Mouse (Mus musculus): ENCODE results near the gene Snrpd3. TPM values are rescaled to one million over a fixed set of nuclear protein-coding genes. Genes with fewer than 3 reads are reported as not detected.
"Not testable (repeated sequence)": the region's sequence is repeated elsewhere in the genome, so short reads cannot be mapped to it uniquely, and the experiment has no call there.

The Snrpd3 gene
- polyA plus RNA-seq, 1 experiment from 2014 or later, result 96.6 TPM

- peak overlapping the region; percentile 93 for H3K4me2 ChIP-seq
Observed at GRCm38 (mm10) chr10:75515216-75516037, 1.9 kb upstream of the Snrpd3 start.

GRCm38 (mm10) chr10:75516038-75516723, 1.2 kb upstream of the Snrpd3 start:
- H3K4me3 ChIP-seq, result peak overlapping the region; percentile 84
- H3K27me3 ChIP-seq (replicated peaks), result no peaks in the 10 kb centered on the region
- WGBS, result 17% methylated on average over 8 of the region's 8 CpGs
- H3K4me2 ChIP-seq, result peak overlapping the region; percentile 93
- no peak for ATAC-seq (ENCODE audit: extremely low read depth, insufficient number of reproducible peaks, low FRiP score, low TSS enrichment)
- peaks cover 32% of the 10 kb centered on the region for H3K36me3 ChIP-seq
- peak overlapping the region; percentile 99 for H3K27ac ChIP-seq (replicated peaks)
- peak overlapping the region; percentile 97 for H3K9ac ChIP-seq
- no peaks in the 10 kb centered on the region for H3K9me3 ChIP-seq
- H3K4me1 ChIP-seq, result peaks cover 54% of the 10 kb centered on the region

More at GRCm38 (mm10) chr10:75515216-75516037, 1.9 kb upstream of the Snrpd3 start:
- peak overlapping the region; percentile 99; the same call in 1 of the 2 replicates for H3K27ac ChIP-seq (replicated peaks)
- no peak for ATAC-seq (ENCODE audit: extremely low read depth, insufficient number of reproducible peaks, low FRiP score, low TSS enrichment)
- H3K9ac ChIP-seq, result peak overlapping the region; percentile 97
- peak overlapping the region; percentile 84 for H3K4me3 ChIP-seq
- H3K4me1 ChIP-seq, result peaks cover 47% of the 10 kb centered on the region
- no peaks in the 10 kb centered on the region for H3K9me3 ChIP-seq
- WGBS, result 71% methylated on average over 4 of the region's 4 CpGs
- peaks cover 32% of the 10 kb centered on the region for H3K36me3 ChIP-seq
- H3K27me3 ChIP-seq (replicated peaks), result no peaks in the 10 kb centered on the region

- Histone ChIP-seq H3K4me3 (peak overlapping the region; percentile 84), H3K9me3 (no peaks in the 10 kb centered on the region), H3K27ac (replicated peaks) (peak overlapping the region; percentile 99), H3K4me1 (peaks cover 57% of the 10 kb centered on the region), H3K9ac (peak overlapping the region; percentile 97), H3K4me2 (peak overlapping the region; percentile 93), H3K27me3 (replicated peaks) (no peaks in the 10 kb centered on the region), H3K36me3 (peaks cover 32% of the 10 kb centered on the region)
- WGBS, result 1% methylated on average over 12 of the region's 12 CpGs
- no peak for ATAC-seq (ENCODE audit: extremely low read depth, insufficient number of reproducible peaks, low FRiP score, low TSS enrichment)
Observed at GRCm38 (mm10) chr10:75516724-75517072, 653 bp upstream of the Snrpd3 start.

- peak; percentile 62 for ATAC-seq (ENCODE audit: extremely low read depth, insufficient number of reproducible peaks, low FRiP score, low TSS enrichment)
- Histone ChIP-seq H3K9ac (peak within 1 kb of the TSS; percentile 97), H3K27me3 (replicated peaks) (no peaks in the 10 kb centered on the region), H3K36me3 (peaks cover 36% of the 10 kb centered on the region), H3K27ac (replicated peaks) (peak within 1 kb of the TSS; percentile 99), H3K4me2 (peak within 1 kb of the TSS; percentile 93), H3K4me3 (peak within 1 kb of the TSS; percentile 84), H3K4me1 (peaks cover 60% of the 10 kb centered on the region), H3K9me3 (no peaks in the 10 kb centered on the region)
- under 1% methylated on average over 20 of the region's 20 CpGs for WGBS
Observed at GRCm38 (mm10) chr10:75517758-75518143, 400 bp downstream of the Snrpd3 start, which contains the start of gene Gucd1. Gucd1 (minus strand) TSS chr10:75517972.

- 92% methylated on average over 5 of the region's 5 CpGs for WGBS
- H3K9me3 ChIP-seq, result no peaks in the 10 kb centered on the region
- H3K4me3 ChIP-seq, result no peak overlapping the region
- no peaks in the 10 kb centered on the region for H3K27me3 ChIP-seq (replicated peaks)
- H3K27ac ChIP-seq (replicated peaks), result no peak overlapping the region
- no peak overlapping the region for H3K9ac ChIP-seq
- peaks cover 64% of the 10 kb centered on the region for H3K36me3 ChIP-seq
- H3K4me2 ChIP-seq, result no peak overlapping the region
- ATAC-seq (ENCODE audit: extremely low read depth, insufficient number of reproducible peaks, low FRiP score, low TSS enrichment), result no peak
- H3K4me1 ChIP-seq, result peaks cover 37% of the 10 kb centered on the region
Observed at GRCm38 (mm10) chr10:75520581-75520980, 3.2 kb downstream of the Snrpd3 start.

- H3K9ac ChIP-seq, result no peak overlapping the region
- peaks cover 27% of the 10 kb centered on the region for H3K4me1 ChIP-seq
- H3K4me3 ChIP-seq, result no peak overlapping the region
- no peak overlapping the region for H3K4me2 ChIP-seq
- H3K36me3 ChIP-seq, result peaks cover 73% of the 10 kb centered on the region
- ATAC-seq (ENCODE audit: extremely low read depth, insufficient number of reproducible peaks, low FRiP score, low TSS enrichment), result no peak
- H3K9me3 ChIP-seq, result no peaks in the 10 kb centered on the region
- no peak overlapping the region for H3K27ac ChIP-seq (replicated peaks)
- H3K27me3 ChIP-seq (replicated peaks), result no peaks in the 10 kb centered on the region
- WGBS, result 91% methylated on average over 4 of the region's 4 CpGs
Observed at GRCm38 (mm10) chr10:75521643-75522042, 4.3 kb downstream of the Snrpd3 start.

- H3K27me3 ChIP-seq (replicated peaks); H3K9ac ChIP-seq; H3K9me3 ChIP-seq; H3K27ac ChIP-seq (replicated peaks); H3K4me3 ChIP-seq; H3K4me2 ChIP-seq; ATAC-seq (ENCODE audit: extremely low read depth, insufficient number of reproducible peaks, low FRiP score, low TSS enrichment): not testable (repeated sequence)
- H3K4me1 ChIP-seq, result peaks cover 16% of the 10 kb centered on the region
- 97% methylated on average over 9 of the region's 9 CpGs for WGBS
- H3K36me3 ChIP-seq, result peaks cover 82% of the 10 kb centered on the region
Observed at GRCm38 (mm10) chr10:75525450-75525849, 8.1 kb downstream of the Snrpd3 start.

GRCm38 (mm10) chr10:75530322-75530721, 13.0 kb downstream of the Snrpd3 start:
- Histone ChIP-seq H3K9ac (no peak overlapping the region), H3K4me2 (no peak overlapping the region), H3K4me1 (peaks cover 18% of the 10 kb centered on the region), H3K4me3 (no peak overlapping the region), H3K27ac (replicated peaks) (no peak overlapping the region), H3K27me3 (replicated peaks) (no peaks in the 10 kb centered on the region), H3K9me3 (no peaks in the 10 kb centered on the region), H3K36me3 (peaks cover 80% of the 10 kb centered on the region)
- ATAC-seq (ENCODE audit: extremely low read depth, insufficient number of reproducible peaks, low FRiP score, low TSS enrichment), result no peak
- WGBS, result 73% methylated on average over 2 of the region's 2 CpGs

- ATAC-seq (ENCODE audit: extremely low read depth, insufficient number of reproducible peaks, low FRiP score, low TSS enrichment), result no peak
- no peak overlapping the region for H3K4me2 ChIP-seq
- H3K36me3 ChIP-seq, result peaks cover 80% of the 10 kb centered on the region
- no peak overlapping the region for H3K9ac ChIP-seq
- H3K4me1 ChIP-seq, result peaks cover 28% of the 10 kb centered on the region
- H3K9me3 ChIP-seq, result no peaks in the 10 kb centered on the region
- H3K4me3 ChIP-seq, result no peak overlapping the region
- WGBS, result 82% methylated on average over 9 of the region's 9 CpGs
- no peak overlapping the region for H3K27ac ChIP-seq (replicated peaks)
- H3K27me3 ChIP-seq (replicated peaks), result no peaks in the 10 kb centered on the region
Observed at GRCm38 (mm10) chr10:75531532-75532090, 14.3 kb downstream of the Snrpd3 start.

GRCm38 (mm10) chr10:75534216-75534615, 16.9 kb downstream of the Snrpd3 start:
- no peaks in the 10 kb centered on the region for H3K9me3 ChIP-seq
- H3K9ac ChIP-seq, result no peak overlapping the region
- WGBS, result 87% methylated on average over 8 of the region's 8 CpGs
- no peak for ATAC-seq (ENCODE audit: extremely low read depth, insufficient number of reproducible peaks, low FRiP score, low TSS enrichment)
- no peak overlapping the region for H3K4me3 ChIP-seq
- peaks cover 25% of the 10 kb centered on the region for H3K4me1 ChIP-seq
- peaks cover 67% of the 10 kb centered on the region for H3K36me3 ChIP-seq
- H3K27me3 ChIP-seq (replicated peaks), result no peaks in the 10 kb centered on the region
- H3K4me2 ChIP-seq, result no peak overlapping the region
- H3K27ac ChIP-seq (replicated peaks), result no peak overlapping the region

GRCm38 (mm10) chr10:75534934-75535333, 17.6 kb downstream of the Snrpd3 start:
- no peak overlapping the region for H3K9ac ChIP-seq
- H3K36me3 ChIP-seq, result peaks cover 62% of the 10 kb centered on the region
- H3K4me2 ChIP-seq, result no peak overlapping the region
- no peak for ATAC-seq (ENCODE audit: extremely low read depth, insufficient number of reproducible peaks, low FRiP score, low TSS enrichment)
- peaks cover 25% of the 10 kb centered on the region for H3K4me1 ChIP-seq
- 52% methylated on average over 8 of the region's 8 CpGs for WGBS
- no peak overlapping the region for H3K4me3 ChIP-seq
- no peaks in the 10 kb centered on the region for H3K9me3 ChIP-seq
- H3K27me3 ChIP-seq (replicated peaks), result no peaks in the 10 kb centered on the region
- H3K27ac ChIP-seq (replicated peaks), result peak overlapping the region; percentile 43; the same call in 1 of the 2 replicates

All from heart, embryonic 13.5 days (tissue).